Mouse (Mus musculus) lung, embryonic 15.5 days (tissue): ENCODE results near the gene 7420426K07Rik. TPM values are rescaled to one million over a fixed set of nuclear protein-coding genes. Genes with fewer than 3 reads are reported as not detected.

Experiments
- ATAC-seq: fragments of 200-750 bp; cut with Nextera tagmentation; 2 replicates; pipeline ENCODE4 v1.8.0; 2017; ENCODE audit warnings: moderate number of reproducible peaks, borderline replicate concordance; ENCODE audit not compliant: low FRiP score, low TSS enrichment; ENCODE audit errors: extremely low read depth
- H3K27ac ChIP-seq: fragments of 300-500 bp; sonication (generic); 2 replicates; pipeline ENCODE4 v1.5.1; 2015; ENCODE audit warnings: moderate library complexity, mild to moderate bottlenecking, inconsistent platforms
- H3K27me3 ChIP-seq: fragments of 300-500 bp; sonication (generic); 2 replicates; pipeline ENCODE4 v1.6.1; 2015; ENCODE audit warnings: inconsistent platforms
- H3K36me3 ChIP-seq: fragments of 300-500 bp; sonication (generic); 2 replicates; pipeline ENCODE4 v1.6.1; 2015; ENCODE audit warnings: inconsistent platforms
- H3K4me1 ChIP-seq: fragments of 300-500 bp; sonication (generic); 2 replicates; pipeline ENCODE4 v1.6.1; 2015; ENCODE audit warnings: inconsistent platforms
- H3K4me2 ChIP-seq: fragments of 300-500 bp; sonication (generic); 2 replicates; pipeline ENCODE4 v1.6.1; 2015; ENCODE audit warnings: inconsistent platforms, mild to moderate bottlenecking, moderate library complexity
- H3K4me3 ChIP-seq: fragments of 300-500 bp; sonication (generic); 2 replicates; pipeline ENCODE4 v1.5.1; 2015; ENCODE audit warnings: mild to moderate bottlenecking, inconsistent platforms
- H3K9ac ChIP-seq: fragments of 300-500 bp; sonication (generic); 2 replicates; pipeline ENCODE4 v1.6.1; 2015; ENCODE audit warnings: inconsistent platforms
- H3K9me3 ChIP-seq: fragments of 300-500 bp; sonication (generic); 2 replicates; pipeline ENCODE4 v1.6.1; 2016; ENCODE audit warnings: inconsistent platforms
- WGBS: fragments of 180-500 bp; shearing (Covaris S2); methylation state at CpG from one replicate; pipeline ENCODE4 v1.1.7; 2015; 5-methylcytosine and 5-hydroxymethylcytosine counted together
- polyA plus RNA-seq: library from polyadenylated mRNA; unstranded; fragments of >200 nt; fragmentation: Nextera tagmentation; extraction: Ambion mirVana; gene quantifications from 2 replicates; pipeline ENCODE4 v1.2.1, GENCODE M21; 2015

7420426K07Rik gene
- polyA plus RNA-seq, 1 experiment from 2014 or later, result not detected

- under 1% methylated on average over 40 of the region's 40 CpGs for WGBS
- Histone ChIP-seq H3K27me3 (peaks cover 80% of the 10 kb centered on the region), H3K27ac (no peak overlapping the region), H3K4me3 (no peak overlapping the region), H3K9me3 (no peaks in the 10 kb centered on the region), H3K36me3 (no peaks in the 10 kb centered on the region), H3K4me1 (peaks cover 27% of the 10 kb centered on the region), H3K4me2 (no peak overlapping the region; the same call in 1 of the 2 replicates), H3K9ac (no peak overlapping the region)
- ATAC-seq, result no peak
These were observed 49.5 kb downstream of the 7420426K07Rik start for GRCm38 (mm10) chr9:98952171-98953050.

GRCm38 (mm10) chr9:98953291-98953690, 50.4 kb downstream of the 7420426K07Rik start:
- Histone ChIP-seq H3K27ac (no peak overlapping the region), H3K9ac (no peak overlapping the region), H3K4me1 (peaks cover 27% of the 10 kb centered on the region), H3K36me3 (no peaks in the 10 kb centered on the region), H3K27me3 (peaks cover 89% of the 10 kb centered on the region), H3K4me3 (no peak overlapping the region), H3K4me2 (no peak overlapping the region), H3K9me3 (no peaks in the 10 kb centered on the region)
- WGBS, result 1% methylated on average over 4 of the region's 4 CpGs
- ATAC-seq, result no peak

- no peak overlapping the region for H3K9ac ChIP-seq
- peaks cover 27% of the 10 kb centered on the region for H3K4me1 ChIP-seq
- 4% methylated on average over 9 of the region's 9 CpGs for WGBS
- no peak for ATAC-seq
- no peaks in the 10 kb centered on the region for H3K36me3 ChIP-seq
- H3K27me3 ChIP-seq, result peaks cover 94% of the 10 kb centered on the region
- H3K27ac ChIP-seq, result no peak overlapping the region
- H3K4me3 ChIP-seq, result no peak overlapping the region
- H3K9me3 ChIP-seq, result no peaks in the 10 kb centered on the region
- no peak overlapping the region for H3K4me2 ChIP-seq
These were observed 50.9 kb downstream of the 7420426K07Rik start for GRCm38 (mm10) chr9:98953830-98954229.

Other genes starting within 250 kb of the 7420426K07Rik start
- gene Prr23a1, start 60.6 kb upstream of the 7420426K07Rik start, polyA plus RNA-seq, result not detected in 2 replicates
- gene Prr23a2, start 46.6 kb upstream of the 7420426K07Rik start, polyA plus RNA-seq, result not detected in 2 replicates
- gene Prr23a3, start 38.4 kb upstream of the 7420426K07Rik start, polyA plus RNA-seq, result not detected in 2 replicates
- not detected in 2 replicates for gene Foxl2, start 52.2 kb downstream of the 7420426K07Rik start, polyA plus RNA-seq
- 42.3 and 42.9 TPM in 2 replicates for gene Faim, start 83.3 kb downstream of the 7420426K07Rik start, polyA plus RNA-seq
- not detected in 2 replicates for gene Gm1123, start 132.6 kb downstream of the 7420426K07Rik start, polyA plus RNA-seq
- 1.5 and 1.6 TPM in 2 replicates for gene Pik3cb, start 237.5 kb downstream of the 7420426K07Rik start, polyA plus RNA-seq